Comparison of ENCODE assay signal across 14 mouse cellular contexts in genomic region chr1:189864846-189865560, GRCm38 (mm10). TPM values are rescaled to one million over a fixed set of nuclear protein-coding genes. Genes with fewer than 3 reads are reported as not detected.
DNase-seq lines count a peak whose midpoint lies in the region; ATAC-seq and TF ChIP-seq lines count a peak whose summit lies in the region.
"Had no signal": no experiment of that assay in that cellular context is flagged by ENCODE, and none has a peak within 500 bp of the region (broad histone marks: within the 10 kb centered on the region; RNA-seq: fewer than 3 reads in every experiment).

No protein-coding gene starts in this region.

- H3K4me3 ChIP-seq in heart, embryonic 13.5 days, result no peak overlapping the region
- H3K4me3 ChIP-seq in hindbrain, embryonic 13.5 days, result no peak overlapping the region
- no peak overlapping the region for H3K4me3 ChIP-seq in lung, postnatal 0 days (ENCODE audit: low read depth, low read length)
- H3K4me3 ChIP-seq: liver, embryonic 13.5 days had no signal

- H3K9ac ChIP-seq in heart, embryonic 13.5 days, result no peak overlapping the region
- no peak overlapping the region for H3K9ac ChIP-seq in hindbrain, embryonic 13.5 days
- H3K9ac ChIP-seq in lung, postnatal 0 days (replicated peaks; ENCODE audit: low read depth), result no peak overlapping the region
- H3K9ac ChIP-seq: liver, embryonic 13.5 days had no signal

- ATAC-seq in heart, embryonic 13.5 days (ENCODE audit: extremely low read depth, insufficient number of reproducible peaks, low FRiP score, low TSS enrichment), result no peak
- peak; percentile 36; the same call in 1 of the 2 replicates for ATAC-seq in hindbrain, embryonic 13.5 days (ENCODE audit: low FRiP score)
- no peak for ATAC-seq in lung, postnatal 0 days
- ATAC-seq: Patski had no signal

- no peak overlapping the region for H3K4me2 ChIP-seq in heart, embryonic 13.5 days
- H3K4me2 ChIP-seq in hindbrain, embryonic 13.5 days, result no peak overlapping the region
- H3K4me2 ChIP-seq in lung, postnatal 0 days (replicated peaks; ENCODE audit: low read depth, low read length), result no peak overlapping the region
- H3K4me2 ChIP-seq: liver, embryonic 13.5 days had no signal

- no peak for TF ChIP-seq CTCF in lung, postnatal 0 days (IDR thresholded peaks at IDR 0.05)

- H3K27me3 ChIP-seq in heart, embryonic 13.5 days (replicated peaks), result no peaks in the 10 kb centered on the region
- H3K27me3 ChIP-seq in hindbrain, embryonic 13.5 days, result no peaks in the 10 kb centered on the region
- H3K27me3 ChIP-seq in lung, postnatal 0 days (replicated peaks; ENCODE audit: insufficient read depth, low read length), result no peaks in the 10 kb centered on the region
- H3K27me3 ChIP-seq: CH12.LX; liver, embryonic 13.5 days; Patski had no signal

- no peak for TF ChIP-seq EP300 in lung, postnatal 0 days (IDR thresholded peaks at IDR 0.05)

- peaks cover 57% of the 10 kb centered on the region for H3K4me1 ChIP-seq in heart, embryonic 13.5 days
- peaks cover 19% of the 10 kb centered on the region for H3K4me1 ChIP-seq in hindbrain, embryonic 13.5 days (replicated peaks)
- H3K4me1 ChIP-seq in lung, postnatal 0 days (ENCODE audit: insufficient read depth, low read depth, low read length), result peaks cover 19% of the 10 kb centered on the region

- no peaks in the 10 kb centered on the region for H3K9me3 ChIP-seq in heart, embryonic 13.5 days
- H3K9me3 ChIP-seq in hindbrain, embryonic 13.5 days, result no peaks in the 10 kb centered on the region
- no peaks in the 10 kb centered on the region for H3K9me3 ChIP-seq in lung, postnatal 0 days (ENCODE audit: low read length)
- H3K9me3 ChIP-seq: liver, embryonic 13.5 days had no signal

- H3K27ac ChIP-seq in heart, embryonic 13.5 days (replicated peaks), result peak overlapping the region; percentile 97
- peak overlapping the region; percentile 50; the same call in 1 of the 2 replicates for H3K27ac ChIP-seq in hindbrain, embryonic 13.5 days
- H3K27ac ChIP-seq in lung, postnatal 0 days (ENCODE audit: low read length), result no peak overlapping the region

- WGBS in heart, embryonic 13.5 days, result 83% methylated on average over 15 of the region's 15 CpGs
- 64% methylated on average over 15 of the region's 15 CpGs for WGBS in hindbrain, embryonic 13.5 days
- WGBS in lung, postnatal 0 days, result 89% methylated on average over 15 of the region's 15 CpGs

- no peak for DNase-seq in heart, adult 8-10 months (ENCODE audit: low spot score)
- peak; percentile 56 for DNase-seq in 416B (ENCODE audit: low read depth)
- DNase-seq in brain, adult 2 months (ENCODE audit: low read depth, low spot score), result peak; percentile 61
- DNase-seq in kidney, postnatal 25 days, result no peak
- no peak for DNase-seq in spleen, postnatal 36 days (ENCODE audit: low spot score in 2 of 2)
- DNase-seq in lung, postnatal 0 days (ENCODE audit: low spot score), result no peak
- DNase-seq: kidney, adult 2 months; liver, embryonic 13.5 days; lung, postnatal 14 days; spleen, adult 18-20 months had no signal

- peaks cover 57% of the 10 kb centered on the region for H3K36me3 ChIP-seq in heart, embryonic 13.5 days
- no peaks in the 10 kb centered on the region for H3K36me3 ChIP-seq in hindbrain, embryonic 13.5 days
- H3K36me3 ChIP-seq in lung, postnatal 0 days (ENCODE audit: insufficient read depth, low read length), result 0 out of 2 replicates have a peak, but pooled peaks cover 8% of the 10 kb centered on the region
- H3K36me3 ChIP-seq: liver, embryonic 13.5 days had no signal

RNA-seq across cellular contexts. Expression of gene Smyd2, which starts 57.2 kb away (rescaled TPM):
- polyA plus RNA-seq in heart, embryonic 13.5 days (2015; fragmentation: Nextera tagmentation; extraction: Ambion mirVana), result 187 and 209 TPM in 2 replicates
- total RNA-seq in heart, adult 8-10 months (2022), result 100 to 1,000 TPM in 2 of 4 experiments, 10 to 100 TPM in 2; 83.0 to 114 (median 106) TPM
- 53.6 and 56.1 TPM in 2 replicates for polyA plus RNA-seq in hindbrain, embryonic 13.5 days (2015; fragmentation: Nextera tagmentation; extraction: Ambion mirVana)
- polyA plus RNA-seq in lung, postnatal 0 days (2015; fragmentation: Nextera tagmentation; extraction: Ambion mirVana), result 34.3 and 35.9 TPM in 2 replicates

Comparison
In these comparisons a context has a peak if more than half of its experiments do, and no peak if none do; other contexts are left out.
1. DNase-seq: peak in 416B (single experiment) and brain, adult 2 months (single experiment); none in heart, adult 8-10 months (single experiment), kidney, postnatal 25 days (0 of 2), spleen, postnatal 36 days (0 of 2) and lung, postnatal 0 days (single experiment).